Mouse (Mus musculus) CD4-positive, CD25-positive, alpha-beta regulatory T cell, adult 2 months (primary cell): Measurements from ENCODE around the gene Apol8.
A peak's percentile ranks its signal among the peaks of the same experiment; 100 is the strongest.
"Not testable (repeated sequence)": the region's sequence is repeated elsewhere in the genome, so short reads cannot be mapped to it uniquely, and the experiment has no call there.

Experiments used
- DNase-seq: peaks from one replicate; pipeline ENCODE4 v3.0.0-alpha.2; 2012; ENCODE audit warnings: low read depth, low spot score

The Apol8 gene

GRCm38 (mm10) chr15:77752443-77752842 is 4.4 kb downstream of the Apol8 start:
- peak; percentile 7 for DNase-seq

GRCm38 (mm10) chr15:77750461-77750860 is 6.3 kb downstream of the Apol8 start:
- DNase-seq = peak; percentile 88

GRCm38 (mm10) chr15:77749717-77750116 is 7.1 kb downstream of the Apol8 start:
- peak; percentile 5 for DNase-seq

GRCm38 (mm10) chr15:77748414-77748813 is 8.4 kb downstream of the Apol8 start:
- DNase-seq = no peak

GRCm38 (mm10) chr15:77746326-77746725 is 10.5 kb downstream of the Apol8 start:
- no peak for DNase-seq

- no peak for DNase-seq
These were observed 11.7 kb downstream of the Apol8 start for GRCm38 (mm10) chr15:77745081-77745480.

- no peak for DNase-seq
These were observed 12.2 kb downstream of the Apol8 start for GRCm38 (mm10) chr15:77744632-77745031.

GRCm38 (mm10) chr15:77741556-77741955 is 15.2 kb downstream of the Apol8 start:
- not testable (repeated sequence) for DNase-seq

GRCm38 (mm10) chr15:77740511-77741297 is 16.1 kb downstream of the Apol8 start:
- DNase-seq = peak; percentile 59

GRCm38 (mm10) chr15:77733903-77734302 is 22.9 kb downstream of the Apol8 start:
- DNase-seq = not testable (repeated sequence)

GRCm38 (mm10) chr15:77733380-77733779 is 23.4 kb downstream of the Apol8 start:
- DNase-seq = peak; percentile 89

GRCm38 (mm10) chr15:77732851-77733250 is 24.0 kb downstream of the Apol8 start:
- DNase-seq = not testable (repeated sequence)

- no peak for DNase-seq
These were observed 25.2 kb downstream of the Apol8 start for GRCm38 (mm10) chr15:77731605-77732004.

GRCm38 (mm10) chr15:77728739-77729138 is 28.1 kb downstream of the Apol8 start, which contains the start of gene Apol9b:
TSS of gene Apol9b (plus strand) at chr15:77729039.
- not testable (repeated sequence) for DNase-seq

- not testable (repeated sequence) for DNase-seq
These were observed 29.1 kb downstream of the Apol8 start for GRCm38 (mm10) chr15:77727745-77728144.

- DNase-seq = peak; percentile 53
These were observed 29.7 kb downstream of the Apol8 start for GRCm38 (mm10) chr15:77727139-77727538.

GRCm38 (mm10) chr15:77725393-77726020 is 31.3 kb downstream of the Apol8 start:
- DNase-seq = not testable (repeated sequence)

GRCm38 (mm10) chr15:77724208-77724911 is 32.4 kb downstream of the Apol8 start:
- not testable (repeated sequence) for DNase-seq

- not testable (repeated sequence) for DNase-seq
These were observed 35.3 kb downstream of the Apol8 start for GRCm38 (mm10) chr15:77721509-77721908.

- not testable (repeated sequence) for DNase-seq
These were observed 38.6 kb downstream of the Apol8 start for GRCm38 (mm10) chr15:77718240-77718639.

GRCm38 (mm10) chr15:77708936-77709335 is 47.9 kb downstream of the Apol8 start:
- not testable (repeated sequence) for DNase-seq

GRCm38 (mm10) chr15:77705306-77705705 is 51.5 kb downstream of the Apol8 start:
- peak; percentile 32 for DNase-seq
